Mouse (Mus musculus): Measurements from ENCODE around the gene Arid3b.

DNA sequence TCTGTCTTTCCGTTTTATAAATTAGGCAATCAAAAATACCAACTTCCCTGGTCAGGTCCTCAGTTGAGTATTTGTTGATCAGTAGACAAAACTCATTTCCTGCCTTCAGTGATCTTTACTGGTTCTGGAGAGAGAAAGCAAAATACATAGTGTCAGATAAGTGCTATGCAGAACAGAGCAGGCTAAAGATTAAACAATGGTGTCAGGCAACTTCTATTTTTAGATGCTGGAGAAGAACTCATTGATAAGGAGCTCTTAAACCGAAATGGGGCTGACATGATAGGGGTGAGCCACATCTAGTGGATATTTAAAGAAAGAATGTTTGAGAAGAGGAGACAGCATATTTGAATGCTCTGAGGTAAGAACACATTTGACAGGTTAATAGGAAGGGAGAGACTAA lies 2.4 kb upstream of the Arid3b start:
- TF ChIP-seq CHD2 (IDR thresholded peaks at IDR 0.05; ENCODE audit: low read depth, low read length) (no peak), ZC3H11A (IDR thresholded peaks at IDR 0.05; ENCODE audit: borderline replicate concordance, low read depth, low read length) (no peak), MAFK (IDR thresholded peaks at IDR 0.05; ENCODE audit: insufficient read depth, low read depth, low read length) (no peak), HCFC1 (IDR thresholded peaks at IDR 0.05; ENCODE audit: borderline replicate concordance, insufficient read depth, low read length) (no peak), ZNF384 (IDR thresholded peaks at IDR 0.05; ENCODE audit: low read depth, low read length) (no peak)
